Mouse (Mus musculus) embryonic facial prominence, embryonic 12.5 days (tissue): ENCODE measurements around the gene Tipin. TPM values are rescaled to one million over a fixed set of nuclear protein-coding genes. Genes with fewer than 3 reads are reported as not detected.

ENCODE experiments used
- ATAC-seq: fragments of 200-750 bp; cut with Nextera tagmentation; 2 replicates; pipeline ENCODE4 v1.8.0; 2017; ENCODE audit not compliant: insufficient number of reproducible peaks, insufficient read depth, low FRiP score, low TSS enrichment
- H3K27ac ChIP-seq: fragments of 300-500 bp; sonication (generic); 2 replicates; pipeline ENCODE4 v1.5.1; 2016; ENCODE audit warnings: mild to moderate bottlenecking
- H3K27me3 ChIP-seq: fragments of 300-500 bp; sonication (generic); 2 replicates; pipeline ENCODE4 v1.6.1; 2016; ENCODE audit warnings: mild to moderate bottlenecking, moderate library complexity
- H3K36me3 ChIP-seq: fragments of 300-500 bp; sonication (generic); 2 replicates; pipeline ENCODE4 v1.6.1; 2016; ENCODE audit warnings: mild to moderate bottlenecking
- H3K4me1 ChIP-seq: fragments of 300-500 bp; sonication (generic); 2 replicates; pipeline ENCODE4 v1.6.1; 2016
- H3K4me2 ChIP-seq: fragments of 300-500 bp; sonication (generic); replicated peaks from 2 replicates; pipeline ENCODE4 v1.6.1; 2016; ENCODE audit warnings: mild to moderate bottlenecking, moderate library complexity
- H3K4me3 ChIP-seq: fragments of 300-500 bp; sonication (generic); 2 replicates; pipeline ENCODE4 v1.5.1; 2016; ENCODE audit warnings: mild to moderate bottlenecking
- H3K9ac ChIP-seq: fragments of 300-500 bp; sonication (generic); 2 replicates; pipeline ENCODE4 v1.6.1; 2016; ENCODE audit warnings: mild to moderate bottlenecking, moderate library complexity
- H3K9me3 ChIP-seq: fragments of 300-500 bp; sonication (generic); 2 replicates; pipeline ENCODE4 v1.6.1; 2016; ENCODE audit warnings: mild to moderate bottlenecking, moderate library complexity
- WGBS: fragments of 180-500 bp; shearing (Covaris S2); methylation state at CpG from one replicate; pipeline ENCODE4 v1.1.7; 2016; 5-methylcytosine and 5-hydroxymethylcytosine counted together
- polyA plus RNA-seq: library from polyadenylated mRNA; unstranded; fragments of >200 nt; fragmentation: Nextera tagmentation; extraction: Ambion mirVana; gene quantifications from 2 replicates; pipeline ENCODE4 v1.2.1, GENCODE M21; 2016

Gene Tipin
- polyA plus RNA-seq, 1 experiment from 2014 or later = 231 TPM

- Histone ChIP-seq H3K4me3 (no peak overlapping the region), H3K36me3 (no peaks in the 10 kb centered on the region), H3K27ac (no peak overlapping the region), H3K4me1 (no peaks in the 10 kb centered on the region), H3K4me2 (no peak overlapping the region), H3K9ac (no peak overlapping the region), H3K9me3 (no peaks in the 10 kb centered on the region), H3K27me3 (no peaks in the 10 kb centered on the region)
- no peak for ATAC-seq
- 36% methylated on average over 3 of the region's 3 CpGs for WGBS
Measured at GRCm38 (mm10) chr9:64351191-64351590, 69.8 kb downstream of the Tipin start.

Other genes starting within 250 kb of the Tipin start
- gene Lctl, start 164.4 kb upstream of the Tipin start, polyA plus RNA-seq = not detected in 2 replicates
- gene Zwilch, start 108.5 kb upstream of the Tipin start, polyA plus RNA-seq = 24.4 and 27.8 TPM in 2 replicates
- 1,066 and 1,135 TPM in 2 replicates for gene Rpl4, start 108.2 kb upstream of the Tipin start, polyA plus RNA-seq
- 28.9 and 29.5 TPM in 2 replicates for gene Snapc5, start 102.3 kb upstream of the Tipin start, polyA plus RNA-seq
- gene Uchl4, start 46.4 kb upstream of the Tipin start, polyA plus RNA-seq = 3.0 and 4.4 TPM in 2 replicates
- 77.0 and 79.1 TPM in 2 replicates for gene Map2k1, start 27.9 kb upstream of the Tipin start, polyA plus RNA-seq
- gene Dis3l, start 59.7 kb downstream of the Tipin start, polyA plus RNA-seq = 22.2 TPM in 2 replicates
- 1.1 and 1.2 TPM in 2 replicates for gene Megf11, start 104.0 kb downstream of the Tipin start, polyA plus RNA-seq